Mouse (Mus musculus) neural tube, embryonic 14.5 days (tissue): ENCODE measurements around the gene Gk. TPM values are rescaled to one million over a fixed set of nuclear protein-coding genes. Genes with fewer than 3 reads are reported as not detected.

Experiments
- ATAC-seq: fragments of 200-750 bp; cut with Nextera tagmentation; 2 replicates; pipeline ENCODE4 v1.8.0; 2017; ENCODE audit warnings: low read depth, mild to moderate bottlenecking, moderate TSS enrichment, moderate library complexity
- H3K27ac ChIP-seq: fragments of 300-500 bp; sonication (generic); 2 replicates; pipeline ENCODE4 v1.5.1; 2014; ENCODE audit warnings: low read depth, mild to moderate bottlenecking, control low read depth, low read length, moderate library complexity, mixed read lengths
- H3K27me3 ChIP-seq: fragments of 300-500 bp; sonication (generic); 2 replicates; pipeline ENCODE4 v1.6.1; 2014; ENCODE audit warnings: low read length; ENCODE audit not compliant: control insufficient read depth, insufficient read depth
- H3K36me3 ChIP-seq: fragments of 300-500 bp; sonication (generic); 2 replicates; pipeline ENCODE4 v1.6.1; 2014; ENCODE audit warnings: low read length, mixed read lengths; ENCODE audit not compliant: control insufficient read depth, insufficient read depth
- H3K4me1 ChIP-seq: fragments of 300-500 bp; sonication (generic); 2 replicates; pipeline ENCODE4 v1.6.1; 2014; ENCODE audit warnings: low read length; ENCODE audit not compliant: control insufficient read depth, insufficient read depth
- H3K4me2 ChIP-seq: fragments of 300-500 bp; sonication (generic); 2 replicates; pipeline ENCODE4 v1.6.1; 2014; ENCODE audit warnings: mild to moderate bottlenecking, low read depth, low read length, control low read depth
- H3K4me3 ChIP-seq: fragments of 300-500 bp; sonication (generic); 2 replicates; pipeline ENCODE4 v1.5.1; 2014; ENCODE audit warnings: low read depth, low read length, control low read depth, mixed read lengths
- H3K9ac ChIP-seq: fragments of 300-500 bp; sonication (generic); replicated peaks from 2 replicates; pipeline ENCODE4 v1.6.1; 2014; ENCODE audit warnings: low read depth, mild to moderate bottlenecking, control low read depth, low read length, mixed read lengths
- H3K9me3 ChIP-seq: fragments of 300-500 bp; sonication (generic); 2 replicates; pipeline ENCODE4 v1.6.1; 2016; ENCODE audit warnings: low read length; ENCODE audit not compliant: control insufficient read depth
- WGBS: fragments of 180-500 bp; shearing (Covaris S2); extraction: QIAGEN DNeasy Blood & Tissue Kit; methylation state at CpG from one replicate; pipeline ENCODE4 v1.1.7; 2014; 5-methylcytosine and 5-hydroxymethylcytosine counted together
- polyA plus RNA-seq: library from polyadenylated mRNA; unstranded; fragments of >200 nt; fragmentation: Nextera tagmentation; extraction: Ambion mirVana; gene quantifications from 2 replicates; pipeline ENCODE4 v1.2.1, GENCODE M21; 2014

Gk gene
- polyA plus RNA-seq, 1 experiment from 2014 or later, result 14.1 TPM

DNA sequence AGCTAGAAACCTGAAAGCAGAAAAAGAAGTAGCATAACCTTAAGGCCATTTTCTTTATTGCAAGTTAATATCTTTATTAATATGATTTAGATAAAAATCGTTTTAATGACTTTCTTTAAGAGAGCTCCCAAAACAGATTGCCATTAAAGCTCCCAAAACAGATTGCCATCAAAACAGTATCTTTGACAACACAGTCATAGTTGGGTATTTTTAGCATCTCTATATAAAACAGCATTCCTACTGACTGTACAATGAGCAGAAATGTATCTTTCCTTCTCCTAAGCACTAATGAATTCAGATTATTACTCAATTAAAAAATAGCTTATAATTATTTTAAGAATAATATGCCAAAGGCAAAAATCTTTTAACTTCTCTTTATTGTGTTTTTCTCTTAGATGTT, 94.5 kb downstream of the Gk start:
- no peaks in the 10 kb centered on the region for H3K27me3 ChIP-seq
- 64% methylated on average over 1 of the region's 1 CpGs for WGBS
- no peak overlapping the region for H3K4me2 ChIP-seq
- no peak overlapping the region for H3K4me3 ChIP-seq
- no peak for ATAC-seq
- H3K4me1 ChIP-seq, result no peaks in the 10 kb centered on the region
- H3K36me3 ChIP-seq, result no peaks in the 10 kb centered on the region
- H3K27ac ChIP-seq, result no peak overlapping the region
- no peaks in the 10 kb centered on the region for H3K9me3 ChIP-seq
- no peak overlapping the region for H3K9ac ChIP-seq

DNA sequence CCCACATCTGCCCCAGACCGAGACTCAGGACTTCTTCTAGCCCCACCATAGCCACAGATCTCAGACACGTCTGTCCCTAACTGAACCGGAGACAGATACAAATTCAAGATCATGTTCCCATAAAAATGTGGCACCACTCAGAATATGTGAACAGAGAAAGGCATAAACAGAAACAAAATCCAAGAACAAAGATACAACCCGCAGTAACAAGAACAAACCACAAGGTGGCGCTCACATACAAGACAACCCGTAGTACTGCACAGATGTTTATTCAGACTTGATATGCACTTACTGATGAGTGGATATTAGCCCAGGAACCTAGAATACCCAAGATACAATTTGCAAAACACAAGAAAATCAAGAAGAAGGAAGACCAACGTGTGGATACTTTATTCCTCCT, 99.8 kb downstream of the Gk start:
- Histone ChIP-seq H3K4me1 (no peaks in the 10 kb centered on the region), H3K4me3 (no peak overlapping the region), H3K36me3 (no peaks in the 10 kb centered on the region), H3K9me3 (no peaks in the 10 kb centered on the region), H3K27ac (no peak overlapping the region), H3K4me2 (no peak overlapping the region), H3K27me3 (no peaks in the 10 kb centered on the region), H3K9ac (no peak overlapping the region)
- ATAC-seq, result peak; percentile 76; the same call in 1 of the 2 replicates
- 25% methylated on average over 7 of the region's 7 CpGs for WGBS

Other genes starting within 250 kb of the Gk start
- 8.5 and 9.6 TPM in 2 replicates for gene Tab3, start 202.8 kb downstream of the Gk start, polyA plus RNA-seq
- gene 5430427O19Rik, start 93.5 kb upstream of the Gk start, polyA plus RNA-seq, result not detected in 2 replicates